Mouse (Mus musculus) limb, embryonic 12.5 days (tissue): ENCODE measurements around the gene Shld2. TPM values are rescaled to one million over a fixed set of nuclear protein-coding genes. Genes with fewer than 3 reads are reported as not detected.

Experiments
- ATAC-seq: fragments of 200-750 bp; cut with Nextera tagmentation; 2 replicates; pipeline ENCODE4 v1.8.0; 2017; ENCODE audit warnings: low read depth, moderate TSS enrichment; ENCODE audit not compliant: insufficient number of reproducible peaks, insufficient read depth, low FRiP score, low TSS enrichment
- H3K27ac ChIP-seq: fragments of 300-500 bp; sonication (generic); 2 replicates; pipeline ENCODE4 v1.5.1; 2016; ENCODE audit warnings: mild to moderate bottlenecking, moderate library complexity
- H3K27me3 ChIP-seq: fragments of 300-500 bp; sonication (generic); 2 replicates; pipeline ENCODE4 v1.6.1; 2016; ENCODE audit warnings: mild to moderate bottlenecking, moderate library complexity
- H3K36me3 ChIP-seq: fragments of 300-500 bp; sonication (generic); 2 replicates; pipeline ENCODE4 v1.6.1; 2016; ENCODE audit warnings: mild to moderate bottlenecking, moderate library complexity
- H3K4me1 ChIP-seq: fragments of 300-500 bp; sonication (generic); replicated peaks from 2 replicates; pipeline ENCODE4 v1.6.1; 2016
- H3K4me2 ChIP-seq: fragments of 300-500 bp; sonication (generic); 2 replicates; pipeline ENCODE4 v1.6.1; 2016; ENCODE audit warnings: mild to moderate bottlenecking, moderate library complexity
- H3K4me3 ChIP-seq: fragments of 300-500 bp; sonication (generic); replicated peaks from 2 replicates; pipeline ENCODE4 v1.5.1; 2016; ENCODE audit warnings: mild to moderate bottlenecking
- H3K9ac ChIP-seq: fragments of 300-500 bp; sonication (generic); replicated peaks from 2 replicates; pipeline ENCODE4 v1.6.1; 2016; ENCODE audit warnings: mild to moderate bottlenecking, moderate library complexity
- H3K9me3 ChIP-seq: fragments of 300-500 bp; sonication (generic); 2 replicates; pipeline ENCODE4 v1.6.1; 2016; ENCODE audit warnings: mild to moderate bottlenecking, moderate library complexity
- WGBS: fragments of 180-500 bp; shearing (Covaris S2); methylation state at CpG from one replicate; pipeline ENCODE4 v1.1.7; 2016; 5-methylcytosine and 5-hydroxymethylcytosine counted together
- polyA plus RNA-seq: library from polyadenylated mRNA; unstranded; fragments of >200 nt; fragmentation: Nextera tagmentation; extraction: Ambion mirVana; gene quantifications from 2 replicates; pipeline ENCODE4 v1.2.1, GENCODE M21; 2016

Shld2 gene
- polyA plus RNA-seq, 1 experiment from 2014 or later: 14.9 TPM

- no peak overlapping the region for H3K4me3 ChIP-seq
- ATAC-seq: no peak
- no peak overlapping the region for H3K27ac ChIP-seq
- H3K9me3 ChIP-seq: no peaks in the 10 kb centered on the region
- H3K9ac ChIP-seq: no peak overlapping the region
- 0 out of 2 replicates have a peak, but pooled peaks cover 7% of the 10 kb centered on the region for H3K36me3 ChIP-seq
- peaks cover 11% of the 10 kb centered on the region for H3K4me1 ChIP-seq
- no peaks in the 10 kb centered on the region for H3K27me3 ChIP-seq
- WGBS: 76% methylated on average over 4 of the region's 4 CpGs
- no peak overlapping the region for H3K4me2 ChIP-seq
Measured at GRCm38 (mm10) chr14:34193879-34194278, 116.4 kb downstream of the Shld2 start.

- 0 out of 2 replicates have a peak, but pooled peaks cover 7% of the 10 kb centered on the region for H3K36me3 ChIP-seq
- H3K4me1 ChIP-seq: no peaks in the 10 kb centered on the region
- H3K4me3 ChIP-seq: no peak overlapping the region
- no peaks in the 10 kb centered on the region for H3K27me3 ChIP-seq
- no peak overlapping the region for H3K27ac ChIP-seq
- WGBS: 71% methylated on average over 7 of the region's 7 CpGs
- H3K9me3 ChIP-seq: no peaks in the 10 kb centered on the region
- H3K9ac ChIP-seq: no peak overlapping the region
- ATAC-seq: no peak
- H3K4me2 ChIP-seq: no peak overlapping the region
Measured at GRCm38 (mm10) chr14:34190361-34190760, 119.9 kb downstream of the Shld2 start.

GRCm38 (mm10) chr14:34188629-34189028 is 121.7 kb downstream of the Shld2 start:
- H3K9me3 ChIP-seq: no peaks in the 10 kb centered on the region
- H3K4me2 ChIP-seq: no peak overlapping the region
- whole genome bisulfite sequencing: 66% methylated on average over 5 of the region's 5 CpGs
- no peaks in the 10 kb centered on the region for H3K27me3 ChIP-seq
- no peaks in the 10 kb centered on the region for H3K36me3 ChIP-seq
- no peak overlapping the region for H3K27ac ChIP-seq
- H3K4me1 ChIP-seq: no peaks in the 10 kb centered on the region
- ATAC-seq: no peak
- no peak overlapping the region for H3K9ac ChIP-seq
- no peak overlapping the region for H3K4me3 ChIP-seq

Other genes starting within 250 kb of the Shld2 start
- 6.0 and 6.1 TPM in 2 replicates for gene Anxa8, start 224.5 kb downstream of the Shld2 start, polyA plus RNA-seq
- gene A630023A22Rik, start 207.7 kb downstream of the Shld2 start, polyA plus RNA-seq: not detected in 2 replicates
- not detected in 2 replicates for gene Npy4r, start 158.0 kb downstream of the Shld2 start, polyA plus RNA-seq
- gene Gprin2, start 108.8 kb downstream of the Shld2 start, polyA plus RNA-seq: 1.7 and 2.4 TPM in 2 replicates
- 0.12 and 0.16 TPM in 2 replicates for gene Syt15, start 90.9 kb downstream of the Shld2 start, polyA plus RNA-seq
- gene Glud1, start 234 bp upstream of the Shld2 start, polyA plus RNA-seq: 86.5 and 93.6 TPM in 2 replicates
- 0.84 TPM in 1 of 2 replicates, not detected in the other for gene Fam25c, start 44.9 kb upstream of the Shld2 start, polyA plus RNA-seq
- gene Sncg, start 64.3 kb upstream of the Shld2 start, polyA plus RNA-seq: 3.5 and 7.5 TPM in 2 replicates
- gene Mmrn2, start 65.0 kb upstream of the Shld2 start, polyA plus RNA-seq: 6.7 and 6.8 TPM in 2 replicates
- 67.4 and 74.3 TPM in 2 replicates for gene Bmpr1a, start 192.8 kb upstream of the Shld2 start, polyA plus RNA-seq
- gene 9230112D13Rik, start 212.3 kb upstream of the Shld2 start, polyA plus RNA-seq: not detected in 2 replicates